8 mouse cellular contexts compared by ENCODE assay signal in genomic region chr2:130642197-130642660, GRCm38 (mm10). TPM values are rescaled to one million over a fixed set of nuclear protein-coding genes. Genes with fewer than 3 reads are reported as not detected.
DNase-seq lines count a peak whose midpoint lies in the region; ATAC-seq lines count a peak whose summit lies in the region.

No protein-coding gene starts in this region.

- intact Hi-C loops in left cerebral cortex, postnatal 25 days (cut with DNase I) = loop anchor here (2.0 kb wide), 2 partner anchors 15 to 23 kb away; partner anchors contain the start of gene Ddrgk1

- 0% methylated on average over 21 of the region's 27 CpGs for WGBS in forebrain, embryonic 15.5 days
- WGBS in liver, embryonic 15.5 days (ENCODE audit: insufficient replicate concordance) = under 1% methylated on average over 23 of the region's 27 CpGs

- ATAC-seq in activated CD4-positive, CD25-positive, alpha-beta regulatory T cell, adult 4 months = peak; percentile 26
- peak; percentile 81 for ATAC-seq in forebrain, embryonic 15.5 days (replicated peaks)
- ATAC-seq in liver, embryonic 15.5 days (ENCODE audit: insufficient read depth) = peak; percentile 17; the same call in 1 of the 2 replicates

- H3K4me1 ChIP-seq in forebrain, embryonic 15.5 days = peaks cover 14% of the 10 kb centered on the region
- H3K4me1 ChIP-seq in liver, embryonic 15.5 days (replicated peaks) = peaks cover 25% of the 10 kb centered on the region

- H3K9ac ChIP-seq in forebrain, embryonic 15.5 days (replicated peaks) = peak overlapping the region; percentile 65
- H3K9ac ChIP-seq in liver, embryonic 15.5 days = peak overlapping the region; percentile 69

- no peaks in the 10 kb centered on the region for H3K9me3 ChIP-seq in forebrain, embryonic 15.5 days
- H3K9me3 ChIP-seq in liver, embryonic 15.5 days (replicated peaks) = no peaks in the 10 kb centered on the region

- 0 out of 2 replicates have a peak, but pooled peaks cover under 1% of the 10 kb centered on the region for H3K27me3 ChIP-seq in forebrain, embryonic 15.5 days
- H3K27me3 ChIP-seq in liver, embryonic 15.5 days = peaks cover 50% of the 10 kb centered on the region

- H3K4me3 ChIP-seq in forebrain, embryonic 15.5 days = peak overlapping the region; percentile 61
- H3K4me3 ChIP-seq in liver, embryonic 15.5 days (replicated peaks) = peak overlapping the region; percentile 68

- peak overlapping the region; percentile 50; the same call in 1 of the 2 replicates for H3K27ac ChIP-seq in forebrain, embryonic 15.5 days (replicated peaks)
- H3K27ac ChIP-seq in liver, embryonic 15.5 days (replicated peaks) = peak overlapping the region; percentile 55

- no peaks in the 10 kb centered on the region for H3K36me3 ChIP-seq in forebrain, embryonic 15.5 days
- H3K36me3 ChIP-seq in liver, embryonic 15.5 days (replicated peaks) = no peaks in the 10 kb centered on the region

- peak; percentile 41 to 66 for DNase-seq in left cerebral cortex, postnatal 25 days (ENCODE audit: low spot score in 2 of 2)
- DNase-seq in left cerebral cortex, adult 8-10 months (ENCODE audit: low spot score in 2 of 2) = no peak
- peak; percentile 32 for DNase-seq in thymus, postnatal 25 days
- no peak for DNase-seq in T-cell, adult 2 months (ENCODE audit: low spot score)
- DNase-seq in spleen, adult 18-20 months = no peak

- H3K4me2 ChIP-seq in forebrain, embryonic 15.5 days (replicated peaks) = peak overlapping the region; percentile 85
- peak overlapping the region; percentile 99 for H3K4me2 ChIP-seq in liver, embryonic 15.5 days

RNA-seq across cellular contexts. Expression of gene Lzts3, which starts 0.4 kb away (rescaled TPM):
- 100 to 1,000 TPM; 174 to 190 TPM for total RNA-seq in left cerebral cortex, postnatal 25 days (2021)
- total RNA-seq in left cerebral cortex, adult 8-10 months (2022) = 100 to 1,000 TPM; 186 to 214 (median 199) TPM
- polyA plus RNA-seq in activated CD4-positive, CD25-positive, alpha-beta regulatory T cell, adult 4 months (2017; shearing (Covaris generic)) = under 1 TPM in 1 of 2 experiments, not detected in 1; 0.15 TPM
- 9.2 and 10.0 TPM in 2 replicates for polyA plus RNA-seq in forebrain, embryonic 15.5 days (2015; fragmentation: Nextera tagmentation; extraction: Ambion mirVana)
- 1.4 and 2.0 TPM in 2 replicates for polyA plus RNA-seq in liver, embryonic 15.5 days (2015; fragmentation: Nextera tagmentation; extraction: Ambion mirVana)

RNA-seq across cellular contexts. Expression of gene Ubox5, which starts 12.4 kb away (rescaled TPM):
- total RNA-seq in left cerebral cortex, postnatal 25 days (2021) = 10 to 100 TPM in 1 of 2 experiments, 1 to 10 TPM in 1; 9.8 to 10.7 TPM
- 10 to 100 TPM; 11.7 to 14.7 (median 12.5) TPM for total RNA-seq in left cerebral cortex, adult 8-10 months (2022)
- polyA plus RNA-seq in activated CD4-positive, CD25-positive, alpha-beta regulatory T cell, adult 4 months (2017; shearing (Covaris generic)) = 1 to 10 TPM; 8.4 to 9.0 TPM
- 12.7 and 12.9 TPM in 2 replicates for polyA plus RNA-seq in forebrain, embryonic 15.5 days (2015; fragmentation: Nextera tagmentation; extraction: Ambion mirVana)
- 4.8 and 5.0 TPM in 2 replicates for polyA plus RNA-seq in liver, embryonic 15.5 days (2015; fragmentation: Nextera tagmentation; extraction: Ambion mirVana)

RNA-seq across cellular contexts. Expression of gene Fastkd5, which starts 12.4 kb away (rescaled TPM):
- 1 to 10 TPM; 8.2 to 9.0 TPM for total RNA-seq in left cerebral cortex, postnatal 25 days (2021)
- total RNA-seq in left cerebral cortex, adult 8-10 months (2022) = 1 to 10 TPM; 6.5 to 9.2 (median 7.3) TPM
- polyA plus RNA-seq in activated CD4-positive, CD25-positive, alpha-beta regulatory T cell, adult 4 months (2017; shearing (Covaris generic)) = 10 to 100 TPM in 1 of 2 experiments, 1 to 10 TPM in 1; 9.0 to 11.0 TPM
- 14.1 and 15.4 TPM in 2 replicates for polyA plus RNA-seq in forebrain, embryonic 15.5 days (2015; fragmentation: Nextera tagmentation; extraction: Ambion mirVana)
- polyA plus RNA-seq in liver, embryonic 15.5 days (2015; fragmentation: Nextera tagmentation; extraction: Ambion mirVana) = 8.6 and 9.5 TPM in 2 replicates

RNA-seq across cellular contexts. Expression of gene Ddrgk1, which starts 22.2 kb away (rescaled TPM):
- total RNA-seq in left cerebral cortex, postnatal 25 days (2021) = 100 to 1,000 TPM in 1 of 2 experiments, 10 to 100 TPM in 1; 97.3 to 108 TPM
- total RNA-seq in left cerebral cortex, adult 8-10 months (2022) = 100 to 1,000 TPM; 106 to 118 (median 114) TPM
- polyA plus RNA-seq in activated CD4-positive, CD25-positive, alpha-beta regulatory T cell, adult 4 months (2017; shearing (Covaris generic)) = 100 to 1,000 TPM; 120 to 135 TPM
- 57.4 and 63.4 TPM in 2 replicates for polyA plus RNA-seq in forebrain, embryonic 15.5 days (2015; fragmentation: Nextera tagmentation; extraction: Ambion mirVana)
- polyA plus RNA-seq in liver, embryonic 15.5 days (2015; fragmentation: Nextera tagmentation; extraction: Ambion mirVana) = 40.6 and 43.8 TPM in 2 replicates

RNA-seq across cellular contexts. Expression of gene Itpa, which starts 25.2 kb away (rescaled TPM):
- 10 to 100 TPM; 39.4 to 42.8 TPM for total RNA-seq in left cerebral cortex, postnatal 25 days (2021)
- total RNA-seq in left cerebral cortex, adult 8-10 months (2022) = 10 to 100 TPM; 35.7 to 41.7 (median 38.3) TPM
- polyA plus RNA-seq in activated CD4-positive, CD25-positive, alpha-beta regulatory T cell, adult 4 months (2017; shearing (Covaris generic)) = 10 to 100 TPM; 42.4 to 47.3 TPM
- polyA plus RNA-seq in forebrain, embryonic 15.5 days (2015; fragmentation: Nextera tagmentation; extraction: Ambion mirVana) = 133 and 134 TPM in 2 replicates
- 41.0 and 44.8 TPM in 2 replicates for polyA plus RNA-seq in liver, embryonic 15.5 days (2015; fragmentation: Nextera tagmentation; extraction: Ambion mirVana)

Comparison
In these comparisons a context has a peak if more than half of its experiments do, and no peak if none do; other contexts are left out.
1. DNase-seq: peak in left cerebral cortex, postnatal 25 days (2 of 2) and thymus, postnatal 25 days (single experiment); none in left cerebral cortex, adult 8-10 months (0 of 2), T-cell, adult 2 months (single experiment) and spleen, adult 18-20 months (0 of 2).
2. ATAC-seq: peak in every context shown above with its lines; median percentile 81 in forebrain, embryonic 15.5 days; 26 in activated CD4-positive, CD25-positive, alpha-beta regulatory T cell, adult 4 months; 17 in liver, embryonic 15.5 days.